Comparison of ENCODE assay signal across 8 mouse cellular contexts in the genomic region with DNA sequence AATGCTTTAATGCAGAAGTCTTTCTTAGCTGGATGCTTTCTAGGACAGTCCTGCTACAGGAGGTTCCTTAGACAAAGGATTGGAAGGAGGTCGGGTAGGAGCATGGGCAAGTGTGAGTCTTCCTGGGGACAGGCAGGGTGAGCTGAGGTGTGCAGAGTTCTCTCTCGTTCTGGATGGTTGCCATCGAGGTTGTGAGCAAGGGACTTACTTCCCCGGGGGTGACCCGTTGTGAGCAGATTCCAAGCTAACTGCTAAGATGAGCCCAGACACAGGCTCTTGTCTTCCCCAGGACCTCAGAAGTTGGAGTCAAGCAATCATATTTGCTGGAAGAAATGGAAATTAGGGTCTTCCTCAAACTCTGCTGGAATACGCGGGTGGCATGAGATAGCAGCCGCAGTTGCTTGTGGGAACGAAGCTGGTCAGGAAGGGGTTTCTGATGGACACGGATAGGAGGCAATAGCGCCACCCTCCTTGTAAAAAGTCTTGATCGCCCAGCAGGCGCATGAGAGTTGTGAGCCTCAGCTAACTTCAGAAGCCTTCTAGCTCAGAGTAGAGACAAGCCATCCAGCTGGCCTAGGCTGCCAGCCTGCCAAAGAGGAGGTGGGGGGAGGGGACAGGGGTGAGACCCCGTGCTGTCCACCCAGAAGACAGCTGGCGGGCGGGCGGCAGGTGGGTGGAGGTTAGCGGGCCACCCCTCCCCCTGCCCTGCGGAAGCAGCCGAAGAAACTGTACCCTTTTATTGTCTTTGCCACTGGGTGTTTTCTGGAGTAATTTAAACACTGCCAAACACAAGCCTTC. TPM values are rescaled to one million over a fixed set of nuclear protein-coding genes. Genes with fewer than 3 reads are reported as not detected.
DNase-seq lines count a peak whose midpoint lies in the region; ATAC-seq and TF ChIP-seq lines count a peak whose summit lies in the region.

No protein-coding gene starts in this region.

- no peak for DNase-seq in layer of hippocampus, adult 2 months (ENCODE audit: low spot score in 2 of 2)
- DNase-seq in layer of hippocampus, postnatal 36 days = no peak
- peak; percentile 77 for DNase-seq in embryo, embryonic 10 days (ENCODE audit: low spot score)
- DNase-seq in gastrocnemius, postnatal 14 days = peak; percentile 76
- DNase-seq in liver, embryonic 13.5 days = peak; percentile 66
- DNase-seq in stomach, postnatal 0 days (ENCODE audit: low spot score) = peak; percentile 65

- H3ac ChIP-seq in myocyte (ENCODE audit: control insufficient read depth, insufficient read length) = no peak overlapping the region

- H3K4me1 ChIP-seq in intestine, postnatal 0 days (replicated peaks; ENCODE audit: control insufficient read depth, insufficient read depth, low read length) = peaks cover 6% of the 10 kb centered on the region; the same call in 1 of the 2 replicates
- peaks cover 92% of the 10 kb centered on the region for H3K4me1 ChIP-seq in liver, embryonic 13.5 days (replicated peaks)
- H3K4me1 ChIP-seq in stomach, postnatal 0 days (replicated peaks; ENCODE audit: control insufficient read depth, insufficient read depth) = peaks cover 3% of the 10 kb centered on the region

- 7% methylated on average over 20 of the region's 20 CpGs for WGBS in intestine, postnatal 0 days
- 2% methylated on average over 20 of the region's 20 CpGs for WGBS in liver, embryonic 13.5 days (ENCODE audit: insufficient replicate concordance)
- 2% methylated on average over 20 of the region's 20 CpGs for WGBS in stomach, postnatal 0 days

- no peak for TF ChIP-seq EP300 in stomach, postnatal 0 days (optimal IDR thresholded peaks at IDR 0.05)

- TF ChIP-seq CTCF in layer of hippocampus, adult 2 months (conservative IDR thresholded peaks at IDR 0.05) = peak; percentile 52
- peak; percentile 62 for TF ChIP-seq CTCF in intestine, postnatal 0 days (IDR thresholded peaks at IDR 0.05; ENCODE audit: low read depth)
- TF ChIP-seq CTCF in stomach, postnatal 0 days (IDR thresholded peaks at IDR 0.05; ENCODE audit: low read depth) = peak; percentile 64

- TF ChIP-seq POLR2A in myocyte (IDR thresholded peaks at IDR 0.05; ENCODE audit: insufficient read length, low read depth) = no peak

- H3K4me2 ChIP-seq in intestine, postnatal 0 days (replicated peaks; ENCODE audit: low read depth) = peak overlapping the region; percentile 84
- peak overlapping the region; percentile 87 for H3K4me2 ChIP-seq in liver, embryonic 13.5 days
- H3K4me2 ChIP-seq in myocyte (ENCODE audit: low read depth) = peak overlapping the region; percentile 97
- H3K4me2 ChIP-seq in stomach, postnatal 0 days (replicated peaks; ENCODE audit: low read depth) = peak overlapping the region; percentile 76

- peak overlapping the region; percentile 50 for H3K9ac ChIP-seq in intestine, postnatal 0 days (ENCODE audit: low read depth, low read length)
- H3K9ac ChIP-seq in liver, embryonic 13.5 days = peak overlapping the region; percentile 84
- H3K9ac ChIP-seq in stomach, postnatal 0 days (ENCODE audit: low read length) = peak overlapping the region; percentile 61

- intact Hi-C loops in gastrocnemius, postnatal 14 days (cut with DNase I; ENCODE audit: low total_unique reads) = no loop called here

- no peaks in the 10 kb centered on the region for H3K36me3 ChIP-seq in intestine, postnatal 0 days (ENCODE audit: control insufficient read depth, insufficient read depth)
- no peaks in the 10 kb centered on the region for H3K36me3 ChIP-seq in liver, embryonic 13.5 days
- no peaks in the 10 kb centered on the region for H3K36me3 ChIP-seq in myocyte (ENCODE audit: control insufficient read depth, insufficient read depth)
- no peaks in the 10 kb centered on the region for H3K36me3 ChIP-seq in stomach, postnatal 0 days (ENCODE audit: control insufficient read depth, insufficient read depth, low read length)

- H3K27ac ChIP-seq in layer of hippocampus, adult 2 months = peak overlapping the region; percentile 60
- H3K27ac ChIP-seq in intestine, postnatal 0 days (ENCODE audit: low read depth, low read length) = peak overlapping the region; percentile 71
- H3K27ac ChIP-seq in liver, embryonic 13.5 days = peak overlapping the region; percentile 100
- peak overlapping the region; percentile 97 for H3K27ac ChIP-seq in stomach, postnatal 0 days (replicated peaks)

- no peaks in the 10 kb centered on the region for H3K27me3 ChIP-seq in intestine, postnatal 0 days (replicated peaks; ENCODE audit: control insufficient read depth, insufficient read depth, low read length)
- no peaks in the 10 kb centered on the region for H3K27me3 ChIP-seq in liver, embryonic 13.5 days
- no peaks in the 10 kb centered on the region for H3K27me3 ChIP-seq in myocyte (ENCODE audit: control insufficient read depth, insufficient read depth, insufficient read length)
- no peaks in the 10 kb centered on the region for H3K27me3 ChIP-seq in stomach, postnatal 0 days (ENCODE audit: control insufficient read depth, insufficient read depth, low read length)

- peak overlapping the region; percentile 49 for H3K4me3 ChIP-seq in layer of hippocampus, adult 2 months
- H3K4me3 ChIP-seq in intestine, postnatal 0 days (ENCODE audit: low read depth, low read length) = peak overlapping the region; percentile 37
- peak overlapping the region; percentile 60 for H3K4me3 ChIP-seq in liver, embryonic 13.5 days (replicated peaks)
- peak overlapping the region; percentile 21 for H3K4me3 ChIP-seq in myocyte
- peak overlapping the region; percentile 41 for H3K4me3 ChIP-seq in stomach, postnatal 0 days (ENCODE audit: low read depth, low read length)

- no peaks in the 10 kb centered on the region for H3K9me3 ChIP-seq in intestine, postnatal 0 days (ENCODE audit: control insufficient read depth)
- no peaks in the 10 kb centered on the region for H3K9me3 ChIP-seq in liver, embryonic 13.5 days (replicated peaks)
- H3K9me3 ChIP-seq in stomach, postnatal 0 days (ENCODE audit: control insufficient read depth, low read length) = no peaks in the 10 kb centered on the region

- ATAC-seq in intestine, postnatal 0 days = peak; percentile 39
- ATAC-seq in liver, embryonic 13.5 days (ENCODE audit: low read depth) = peak; percentile 4
- peak; percentile 25 for ATAC-seq in stomach, postnatal 0 days (ENCODE audit: low FRiP score, low TSS enrichment)

- no peaks in the 10 kb centered on the region for H3K79me2 ChIP-seq in myocyte (ENCODE audit: control insufficient read depth, insufficient read depth)

TF ChIP-seq in myocyte, 11 proteins besides CTCF, POLR2A, EP300 and RAD21:
- TF ChIP-seq REST (IDR thresholded peaks at IDR 0.05; ENCODE audit: insufficient read depth, insufficient read length) = no peak
- TF ChIP-seq POLR2AphosphoS2 (IDR thresholded peaks at IDR 0.05; ENCODE audit: insufficient read length, low read depth) = no peak
- TF ChIP-seq MYOG (IDR thresholded peaks at IDR 0.05; ENCODE audit: control insufficient read depth in 1 of 3, insufficient read depth in 1 of 3, insufficient read length in 2 of 3, low read depth in 2 of 3) = peak; percentile 54 to 99 (median 96)
- no peak for TF ChIP-seq SRF (IDR thresholded peaks at IDR 0.05; ENCODE audit: control insufficient read depth, insufficient read length, low read depth)
- TF ChIP-seq E2F4 (IDR thresholded peaks at IDR 0.05; ENCODE audit: insufficient read depth) = no peak
- peak; percentile 84 for TF ChIP-seq TCF3 (IDR thresholded peaks at IDR 0.05; ENCODE audit: insufficient read length, low read depth)
- peak; percentile 49 for TF ChIP-seq TCF12 (IDR thresholded peaks at IDR 0.05; ENCODE audit: insufficient read depth, poor library complexity, severe bottlenecking)
- TF ChIP-seq USF1 (IDR thresholded peaks at IDR 0.05; ENCODE audit: low read depth) = no peak
- TF ChIP-seq MYOD1 (IDR thresholded peaks at IDR 0.05; ENCODE audit: control insufficient read depth in 1 of 3, insufficient read length in 2 of 3, low read depth in 2 of 3) = peak in 2 of 3 experiments; percentile 90 to 98

RNA-seq across cellular contexts. Expression of gene Wdr26, which starts 44.3 kb away (rescaled TPM):
- total RNA-seq in layer of hippocampus, adult 2 months (2021) = 100 to 1,000 TPM; 104 to 117 TPM
- total RNA-seq in layer of hippocampus, postnatal 36 days (2021) = 100 to 1,000 TPM; 119 to 122 TPM
- 100 to 1,000 TPM in 1 of 2 experiments, 10 to 100 TPM in 1; 96.7 to 110 TPM for total RNA-seq in gastrocnemius, postnatal 14 days (2021)
- 29.3 and 32.8 TPM in 2 replicates for polyA plus RNA-seq in intestine, postnatal 0 days (2015; fragmentation: Nextera tagmentation; extraction: Ambion mirVana)
- polyA plus RNA-seq in liver, embryonic 13.5 days (2015; fragmentation: Nextera tagmentation; extraction: Ambion mirVana) = 55.6 and 62.5 TPM in 2 replicates
- polyA plus RNA-seq in myocyte (2012; fragmentation: generic; extraction: Trizol) = 47.7 TPM
- polyA plus RNA-seq in stomach, postnatal 0 days (2015; fragmentation: Nextera tagmentation; extraction: Ambion mirVana) = 42.1 and 45.4 TPM in 2 replicates

Comparison
In these comparisons a context has a peak if more than half of its experiments do, and no peak if none do; other contexts are left out.
1. DNase-seq: peak in embryo, embryonic 10 days (single experiment), gastrocnemius, postnatal 14 days (single experiment), liver, embryonic 13.5 days (single experiment) and stomach, postnatal 0 days (single experiment); none in layer of hippocampus, adult 2 months (0 of 2) and layer of hippocampus, postnatal 36 days (0 of 2).
2. Peak in every context shown above with its lines, with median percentiles within 50 percentile points of each other: H3K27ac ChIP-seq, H3K4me3 ChIP-seq, CTCF ChIP-seq, ATAC-seq, H3K4me2 ChIP-seq and H3K9ac ChIP-seq.